Mouse (Mus musculus) frontal cortex, postnatal 10 days (tissue): ENCODE data around the gene Foxg1.

Source experiments
- DNase-seq, 2 experiments: peaks; one replicate each; pipeline ENCODE4 v3.0.0; 2022; ENCODE audit warnings: low spot score in 2 of 2, mixed read lengths in 1 of 2

The Foxg1 gene

GRCm38 (mm10) chr12:49385631-49385990 lies 3.2 kb downstream of the Foxg1 start:
- DNase-seq = no peak

DNA sequence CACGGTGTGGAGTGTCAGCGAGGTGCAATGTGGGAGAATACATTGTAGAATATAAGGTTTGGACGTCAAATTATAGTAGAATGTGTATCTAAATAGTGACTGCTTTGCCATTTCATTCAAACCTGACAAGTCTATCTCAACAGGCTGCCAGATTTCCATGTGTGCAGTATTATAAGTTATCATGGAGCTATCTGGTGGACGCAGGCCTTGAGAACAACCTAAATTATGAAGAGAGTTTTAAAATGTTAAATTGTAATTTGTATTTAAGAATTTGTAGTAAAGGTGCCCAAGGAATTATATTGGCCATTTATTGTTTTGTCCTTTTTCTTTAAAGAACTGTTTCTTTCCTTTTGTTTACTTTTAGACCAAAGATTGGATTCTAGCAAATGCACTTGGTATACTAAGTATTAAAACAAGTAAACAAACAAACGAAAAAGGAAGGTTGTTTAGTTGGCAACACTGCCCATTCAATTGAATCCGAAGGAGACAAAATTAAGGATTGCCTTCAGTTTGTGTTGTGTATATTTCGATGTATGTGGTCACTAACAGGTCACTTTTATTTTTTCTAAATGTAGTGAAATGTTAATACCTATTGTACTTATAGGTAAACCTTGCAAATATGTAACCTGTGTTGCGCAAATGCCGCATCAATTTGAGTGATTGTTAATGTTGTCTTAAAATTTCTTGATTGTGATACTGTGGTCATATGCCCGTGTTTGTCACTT lies 3.8 kb downstream of the Foxg1 start:
- DNase-seq = no peak

GRCm38 (mm10) chr12:49387856-49388598 lies 5.6 kb downstream of the Foxg1 start:
- no peak for DNase-seq

GRCm38 (mm10) chr12:49389666-49390065 lies 7.2 kb downstream of the Foxg1 start:
- DNase-seq = peak in 1 of 2 experiments; percentile 17

- DNase-seq = peak in 1 of 2 experiments; percentile 26
Observed at GRCm38 (mm10) chr12:49390257-49390656, 7.8 kb downstream of the Foxg1 start.

GRCm38 (mm10) chr12:49390926-49391304 lies 8.5 kb downstream of the Foxg1 start:
- DNase-seq = peak in 1 of 2 experiments; percentile 28

GRCm38 (mm10) chr12:49391305-49392040 lies 9.0 kb downstream of the Foxg1 start:
- peak in 1 of 2 experiments; percentile 65 for DNase-seq

DNA sequence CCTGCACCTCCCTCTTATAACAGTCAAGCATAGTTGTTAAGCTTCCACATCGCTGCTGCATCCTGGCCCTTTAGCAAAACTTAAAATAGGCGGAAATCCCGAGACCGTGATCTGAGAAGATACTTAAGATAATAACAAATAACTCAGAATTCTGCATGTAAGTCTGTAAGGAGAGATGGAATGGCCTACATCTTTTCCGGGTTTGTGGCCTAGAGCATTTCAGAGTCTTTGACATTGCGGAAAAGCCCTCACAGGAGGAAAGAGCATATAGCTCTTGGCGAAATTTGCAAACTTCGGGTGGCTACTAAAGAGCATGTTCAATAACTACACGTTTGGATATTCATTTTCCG lies 9.6 kb downstream of the Foxg1 start:
- DNase-seq = no peak

- DNase-seq = no peak
Observed at GRCm38 (mm10) chr12:49392876-49393275, 10.4 kb downstream of the Foxg1 start.

DNA sequence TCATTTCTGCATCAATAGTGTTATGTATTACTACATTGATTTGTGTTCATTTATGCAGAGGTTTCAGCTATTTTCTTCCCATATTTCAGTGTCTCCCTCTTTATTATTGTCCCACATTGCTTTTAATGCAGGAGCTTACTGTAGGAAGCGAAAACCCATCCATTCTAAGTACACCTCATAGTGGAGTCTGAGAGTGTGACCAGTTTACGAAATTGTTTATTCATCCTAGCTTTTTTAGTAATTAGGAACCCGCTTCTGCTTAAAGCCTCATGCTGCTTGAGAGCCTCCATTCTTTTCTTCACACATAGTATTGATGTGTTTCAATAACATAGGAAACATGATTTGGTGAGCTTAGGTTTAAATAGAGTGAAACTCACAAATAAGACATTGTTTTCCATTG lies 11.2 kb downstream of the Foxg1 start:
- no peak for DNase-seq

GRCm38 (mm10) chr12:49394181-49394580 lies 11.7 kb downstream of the Foxg1 start:
- no peak for DNase-seq

DNA sequence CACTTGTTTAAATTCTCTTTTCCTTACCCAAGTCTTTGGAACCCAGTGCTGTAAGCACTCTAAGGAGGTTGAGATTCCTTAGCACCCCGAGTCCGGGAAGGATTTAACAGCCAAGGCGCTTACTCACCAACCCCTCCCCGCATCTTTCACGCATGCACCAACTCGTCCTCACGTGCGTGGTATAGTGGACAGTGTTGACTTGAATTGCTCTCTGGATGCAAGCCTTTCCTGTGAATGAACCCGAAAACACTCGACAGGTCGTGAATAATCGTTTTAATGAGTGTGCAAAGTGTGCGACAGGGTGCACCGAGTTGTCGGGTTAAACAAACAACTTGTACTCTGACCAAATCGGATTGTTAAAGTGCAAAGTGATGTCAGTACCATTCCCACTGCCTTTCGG lies 12.4 kb downstream of the Foxg1 start:
- DNase-seq = peak in 1 of 2 experiments; percentile 37

DNA sequence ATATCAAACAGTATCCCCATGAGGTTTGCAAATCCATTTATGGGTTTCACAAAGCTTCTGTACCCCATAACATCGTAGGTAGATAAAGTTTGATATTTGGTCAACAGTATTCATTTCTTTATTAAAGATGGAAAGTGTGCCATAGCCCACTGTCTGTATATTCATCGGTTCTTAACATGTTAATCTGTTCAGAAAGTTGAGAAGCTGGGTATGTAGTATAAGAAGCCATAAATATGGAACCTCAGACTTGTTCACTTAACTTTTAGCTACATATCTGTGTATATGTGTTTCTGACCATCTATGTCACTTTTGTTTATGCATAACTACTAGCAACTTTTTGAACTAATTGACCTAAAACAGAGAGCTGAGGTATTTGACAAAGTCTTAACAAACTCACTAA lies 13.5 kb downstream of the Foxg1 start:
- DNase-seq = no peak

DNA sequence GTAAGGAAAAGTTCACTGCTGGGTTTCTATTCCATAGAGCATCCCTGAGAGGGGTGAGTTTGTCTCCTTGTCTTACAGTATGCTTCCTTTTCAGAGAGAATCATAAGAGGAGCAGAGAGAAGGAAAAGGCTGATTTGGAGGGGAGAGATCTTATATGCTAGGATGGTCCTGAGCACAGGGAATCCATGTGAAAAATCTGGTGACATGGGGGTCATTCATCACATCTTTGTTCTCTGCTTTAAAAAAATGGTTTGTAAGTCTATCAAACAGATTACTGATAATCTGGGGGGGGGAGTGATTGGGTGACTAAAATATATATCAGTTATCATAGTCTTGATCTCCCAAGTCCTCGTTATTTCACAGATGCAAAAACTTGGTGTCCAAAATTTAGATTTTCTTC lies 14.3 kb downstream of the Foxg1 start:
- no peak for DNase-seq

- DNase-seq = no peak
Observed at GRCm38 (mm10) chr12:49397443-49398162, 15.1 kb downstream of the Foxg1 start.

DNA sequence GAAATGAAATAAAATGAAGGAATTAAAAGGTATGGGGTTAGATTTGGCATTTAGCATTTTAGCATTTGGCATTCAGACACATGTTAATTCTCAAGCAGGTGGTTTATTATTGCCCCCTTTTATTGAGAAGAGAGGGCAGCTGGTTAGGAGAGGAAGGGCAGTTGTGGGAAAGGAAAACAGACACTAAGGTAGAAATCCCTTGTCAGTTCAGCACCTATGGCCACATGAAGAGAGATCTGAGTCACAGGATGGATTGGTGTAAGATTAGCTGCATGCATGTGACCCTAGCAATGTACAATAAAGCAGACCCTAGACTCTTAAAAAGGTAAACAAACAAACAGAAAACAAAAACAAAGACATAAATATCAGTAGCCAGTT lies 15.7 kb downstream of the Foxg1 start:
- no peak for DNase-seq

DNA sequence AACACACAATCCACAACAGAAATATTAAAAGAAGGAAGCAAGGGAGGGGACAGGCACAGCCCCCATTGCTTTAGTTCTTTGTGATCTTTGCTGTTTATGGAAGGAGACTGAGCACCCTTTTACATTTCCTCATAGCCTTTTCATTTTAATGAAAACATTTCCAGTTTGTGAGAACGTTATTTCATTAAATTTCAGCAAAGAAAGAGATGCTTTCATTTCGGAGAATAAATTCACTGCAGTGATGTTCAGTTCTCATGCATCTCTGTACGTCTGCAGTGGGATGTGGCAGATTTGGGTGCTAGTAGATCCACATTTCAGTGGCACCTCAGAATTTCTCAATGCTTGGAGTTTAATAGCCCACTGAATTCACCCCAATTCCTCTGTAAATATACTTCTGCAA lies 16.2 kb downstream of the Foxg1 start:
- no peak for DNase-seq

- DNase-seq = no peak
Observed at GRCm38 (mm10) chr12:49399611-49400010, 17.2 kb downstream of the Foxg1 start.

GRCm38 (mm10) chr12:49400036-49400852 lies 17.8 kb downstream of the Foxg1 start:
- DNase-seq = peak in 1 of 2 experiments; percentile 21

DNA sequence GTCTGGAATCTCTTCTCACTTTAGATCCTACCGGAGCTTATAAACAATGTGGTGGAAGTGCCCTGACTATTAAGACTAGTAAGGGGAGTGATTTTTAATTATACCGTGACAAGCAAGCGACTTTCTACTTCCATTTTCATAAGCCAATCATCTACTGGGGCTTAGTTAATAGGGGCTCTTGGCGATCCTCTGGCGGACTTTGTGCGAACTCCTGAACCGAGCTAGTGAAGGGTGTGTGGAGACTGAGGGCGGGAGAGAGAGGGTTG lies 18.3 kb downstream of the Foxg1 start:
- DNase-seq = no peak

GRCm38 (mm10) chr12:49401119-49401795 lies 18.8 kb downstream of the Foxg1 start:
- DNase-seq = peak; percentile 66 to 71
